Mouse (Mus musculus) CH12.LX (cell line): ENCODE measurements at regions not wholly inside any gene's neighbourhood (a gene's known extent, or its start where the extent isn't known, plus 50 kb on each side); places are given as distances from the start of the nearest gene placed in this dataset.

Experiments used
- DNase-seq: peaks from one replicate; pipeline ENCODE4 v3.0.0-alpha.2; 2013; ENCODE audit errors: extremely low read depth
- H3K27ac ChIP-seq: 2 replicates; pipeline ENCODE4 v1.5.1; 2012; ENCODE audit warnings: low read depth, mild to moderate bottlenecking, control low read depth, moderate library complexity; ENCODE audit not compliant: insufficient read depth
- H3K27me3 ChIP-seq: replicated peaks from 2 replicates; pipeline ENCODE3; 2012; ENCODE audit warnings: inconsistent platforms
- H3K36me3 ChIP-seq, 2 experiments: replicated peaks in 1 of 2; 2 replicates each; pipeline versions ENCODE3 to v1.6.1; 2012; ENCODE audit warnings: inconsistent platforms in 1 of 2, low read length in 1 of 2, mild to moderate bottlenecking in 1 of 2, mixed read lengths in 1 of 2, moderate library complexity in 1 of 2; ENCODE audit not compliant: control insufficient read depth in 1 of 2, insufficient read depth in 1 of 2
- H3K4me1 ChIP-seq, 2 experiments: 2 replicates each; pipeline ENCODE4 v1.6.1; 2012; ENCODE audit warnings: inconsistent platforms in 1 of 2, moderate library complexity in 1 of 2; ENCODE audit not compliant: insufficient read depth in 2 of 2, control insufficient read depth in 1 of 2
- H3K4me2 ChIP-seq: 2 replicates; pipeline ENCODE4 v1.6.1; 2012; ENCODE audit warnings: low read depth, mild to moderate bottlenecking, control low read depth; ENCODE audit not compliant: poor library complexity, insufficient read depth, severe bottlenecking
- H3K4me3 ChIP-seq, 3 experiments: fragments of 150-350 bp in 1 of 3; sonication (generic) in 1 of 3; replicated peaks in 1 of 3; 2 replicates each; pipeline versions ENCODE3 to v1.5.1; 2011 to 2012; ENCODE audit warnings: low read depth in 2 of 3, low read length in 2 of 3, mild to moderate bottlenecking in 2 of 3, moderate library complexity in 2 of 3, control low read depth in 1 of 3, improper control_type of control experiment in 1 of 3, inconsistent platforms in 1 of 3, mixed read lengths in 1 of 3; ENCODE audit not compliant: poor library complexity in 1 of 3
- H3K79me2 ChIP-seq: replicated peaks from 2 replicates; pipeline ENCODE4 v1.6.1; 2012; ENCODE audit warnings: mild to moderate bottlenecking, moderate library complexity; ENCODE audit not compliant: control insufficient read depth, poor library complexity, insufficient read depth, severe bottlenecking; ENCODE audit errors: extremely low read depth
- H3K9ac ChIP-seq: 2 replicates; pipeline ENCODE4 v1.6.1; 2012; ENCODE audit warnings: low read depth, mild to moderate bottlenecking, control low read depth, moderate library complexity; ENCODE audit not compliant: insufficient read depth
- H3K9me3 ChIP-seq: replicated peaks from 2 replicates; pipeline ENCODE3; 2012; ENCODE audit warnings: low read length, inconsistent platforms, mixed read lengths
- CHD1 ChIP-seq: IDR thresholded peaks from 2 replicates; pipeline ENCODE4 v1.6.1; 2012; ENCODE audit warnings: low read depth, low read length, improper control_type of control experiment, inconsistent platforms
- CHD2 ChIP-seq: IDR thresholded peaks from 2 replicates; pipeline ENCODE4 v1.6.1; 2011; ENCODE audit warnings: low read length, improper control_type of control experiment
- EP300 ChIP-seq: IDR thresholded peaks from 2 replicates; pipeline ENCODE4 v1.6.1; 2011; ENCODE audit warnings: low read length, improper control_type of control experiment
- ETS1 ChIP-seq: conservative IDR thresholded peaks from 2 replicates; pipeline ENCODE4 v1.6.1; 2012; ENCODE audit warnings: low read depth, mild to moderate bottlenecking, inconsistent platforms, low read length, improper control_type of control experiment, moderate library complexity
- GABPA ChIP-seq: IDR thresholded peaks from 2 replicates; pipeline ENCODE4 v1.6.1; 2012; ENCODE audit warnings: low read depth, low read length, improper control_type of control experiment, inconsistent platforms; ENCODE audit not compliant: insufficient replicate concordance
- IRF4 ChIP-seq: IDR thresholded peaks from 2 replicates; pipeline ENCODE4 v1.6.1; 2014; ENCODE audit warnings: low read depth, mild to moderate bottlenecking, inconsistent platforms, low read length, improper control_type of control experiment
- JUND ChIP-seq: conservative IDR thresholded peaks from 2 replicates; pipeline ENCODE4 v1.6.1; 2011; ENCODE audit warnings: low read depth, low read length, improper control_type of control experiment
- KAT2A ChIP-seq: IDR thresholded peaks from 2 replicates; pipeline ENCODE4 v1.6.1; 2012; ENCODE audit warnings: low read length, improper control_type of control experiment, inconsistent platforms; ENCODE audit not compliant: insufficient replicate concordance
- MAFK ChIP-seq: IDR thresholded peaks from 2 replicates; pipeline ENCODE4 v1.6.1; 2011; ENCODE audit warnings: low read length, improper control_type of control experiment; ENCODE audit not compliant: insufficient replicate concordance
- MAX ChIP-seq: IDR thresholded peaks from 2 replicates; pipeline ENCODE4 v1.6.1; 2011; ENCODE audit warnings: low read length, improper control_type of control experiment
- MAZ ChIP-seq: IDR thresholded peaks from 2 replicates; pipeline ENCODE4 v1.6.1; 2012; ENCODE audit warnings: low read depth, mild to moderate bottlenecking, inconsistent platforms, low read length, improper control_type of control experiment, moderate library complexity
- MEF2A ChIP-seq: IDR thresholded peaks from 2 replicates; pipeline ENCODE4 v1.6.1; 2014; ENCODE audit warnings: low read depth, mild to moderate bottlenecking, inconsistent platforms, low read length, improper control_type of control experiment, borderline replicate concordance
- MXI1 ChIP-seq: IDR thresholded peaks from 2 replicates; pipeline ENCODE4 v1.6.1; 2011; ENCODE audit warnings: mild to moderate bottlenecking, low read depth, low read length, improper control_type of control experiment
- MYC ChIP-seq: IDR thresholded peaks from 2 replicates; pipeline ENCODE4 v1.6.1; 2011; ENCODE audit warnings: low read depth, mild to moderate bottlenecking, improper control_type of control experiment, low read length
- NRF1 ChIP-seq: IDR thresholded peaks from 2 replicates; pipeline ENCODE4 v1.6.1; 2014; ENCODE audit warnings: low read depth, mild to moderate bottlenecking, inconsistent platforms, low read length, improper control_type of control experiment, moderate library complexity
- PAX5 ChIP-seq: IDR thresholded peaks from 2 replicates; pipeline ENCODE4 v1.6.1; 2012; ENCODE audit warnings: low read length, inconsistent platforms, mixed read lengths
- POLR2A ChIP-seq: IDR thresholded peaks from 2 replicates; pipeline ENCODE4 v1.6.1; 2011; ENCODE audit warnings: low read depth, mild to moderate bottlenecking, improper control_type of control experiment, low read length
- POLR2AphosphoS2 ChIP-seq: IDR thresholded peaks from 2 replicates; pipeline ENCODE4 v1.6.1; 2011; ENCODE audit warnings: low read depth, low read length, improper control_type of control experiment
- RAD21 ChIP-seq: IDR thresholded peaks from 2 replicates; pipeline ENCODE4 v1.6.1; 2011; ENCODE audit warnings: low read depth, mild to moderate bottlenecking, low read length, improper control_type of control experiment, moderate library complexity
- SIN3A ChIP-seq: IDR thresholded peaks from 2 replicates; pipeline ENCODE4 v1.6.1; 2012; ENCODE audit warnings: low read length, improper control_type of control experiment, inconsistent platforms
- TBP ChIP-seq: conservative IDR thresholded peaks from 2 replicates; pipeline ENCODE4 v1.6.1; 2011; ENCODE audit warnings: low read depth, low read length, improper control_type of control experiment
- TCF12 ChIP-seq: IDR thresholded peaks from 2 replicates; pipeline ENCODE4 v1.6.1; 2014; ENCODE audit warnings: low read depth, mild to moderate bottlenecking, inconsistent platforms, low read length, improper control_type of control experiment
- UBTF ChIP-seq: IDR thresholded peaks from 2 replicates; pipeline ENCODE4 v1.6.1; 2012; ENCODE audit warnings: low read depth, mild to moderate bottlenecking, inconsistent platforms, low read length, improper control_type of control experiment, moderate library complexity
- USF1 ChIP-seq: IDR thresholded peaks from 2 replicates; pipeline ENCODE4 v1.6.1; 2014; ENCODE audit warnings: low read depth, mild to moderate bottlenecking, inconsistent platforms, low read length, improper control_type of control experiment
- ZC3H11A ChIP-seq: IDR thresholded peaks from 2 replicates; pipeline ENCODE4 v1.6.1; 2012; ENCODE audit warnings: low read depth, mild to moderate bottlenecking, inconsistent platforms, low read length, improper control_type of control experiment
- ZMIZ1 ChIP-seq: IDR thresholded peaks from 2 replicates; pipeline ENCODE4 v1.6.1; 2012; ENCODE audit warnings: low read depth, mild to moderate bottlenecking, inconsistent platforms, low read length, improper control_type of control experiment
- ZNF384 ChIP-seq: IDR thresholded peaks from 2 replicates; pipeline ENCODE4 v1.6.1; 2012; ENCODE audit warnings: low read depth, low read length, improper control_type of control experiment, inconsistent platforms
- dilution Hi-C: fragments of 300-500 bp; cut with MboI; formaldehyde crosslinking; loops from 2 replicates; pipeline ENCODE4 v1.14.3; 2020; ENCODE audit warnings: low sequenced_read_pairs; ENCODE audit not compliant: extremely low pct_unique_long_range_greater_than_20kb, extremely low pct_ligation_motif_present
- in situ Hi-C: fragments of 300-500 bp; cut with MboI; formaldehyde crosslinking; loops from 3 replicates; pipeline ENCODE4 v1.14.3; 2019; ENCODE audit warnings: low sequenced_read_pairs, low pct_ligation_motif_present, low pct_unique_long_range_greater_than_20kb, mixed read lengths

GRCm38 (mm10) chr14:15075877-15076276 lies 272.7 kb downstream of the Nek10 start:
- Histone ChIP-seq H3K4me2 (no peak overlapping the region), H3K36me3 (no peaks in the 10 kb centered on the region), H3K27me3 (no peaks in the 10 kb centered on the region), H3K27ac (no peak overlapping the region), H3K79me2 (no peaks in the 10 kb centered on the region), H3K4me3 (no peak overlapping the region), H3K9me3 (no peaks in the 10 kb centered on the region)
- dilution Hi-C loops = no loop called here
- TF ChIP-seq POLR2A = no peak
- no peak for TF ChIP-seq MYC
- no peak for TF ChIP-seq UBTF
- no peak for TF ChIP-seq MAFK
- no peak for TF ChIP-seq IRF4
- TF ChIP-seq CHD1 = no peak
- no peak for TF ChIP-seq PAX5
- no peak for TF ChIP-seq JUND
- TF ChIP-seq MAX = no peak
- no peak for TF ChIP-seq NRF1
- TF ChIP-seq SIN3A = no peak
- no peak for TF ChIP-seq POLR2AphosphoS2
- no peak for TF ChIP-seq EP300
- no peak for TF ChIP-seq CHD2
- TF ChIP-seq, all 38 proteins: peak for 0
- in situ Hi-C loops = no loop called here
- no peak overlapping the region for H3K9ac ChIP-seq
- peaks cover 0 to 15% of the 10 kb centered on the region in 2 experiments; a peak in 2 of 4 replicates for H3K4me1 ChIP-seq
- DNase-seq = peak; percentile 13

- no peaks in the 10 kb centered on the region for H3K9me3 ChIP-seq
Measured at GRCm38 (mm10) chr14:15082889-15083288, 279.7 kb downstream of the Nek10 start.

GRCm38 (mm10) chr14:15083812-15084211 lies 280.6 kb downstream of the Nek10 start:
- no peaks in the 10 kb centered on the region for H3K79me2 ChIP-seq
- in situ Hi-C loops = no loop called here
- no peak overlapping the region for H3K27ac ChIP-seq
- no peak overlapping the region for H3K4me3 ChIP-seq
- no peaks in the 10 kb centered on the region for H3K36me3 ChIP-seq
- no peaks in the 10 kb centered on the region for H3K9me3 ChIP-seq
- no peak overlapping the region for H3K9ac ChIP-seq
- no peak overlapping the region for H3K4me2 ChIP-seq
- peaks cover 0 to 3% of the 10 kb centered on the region in 2 experiments; a peak in 1 of 4 replicates for H3K4me1 ChIP-seq
- peak; percentile 9 for DNase-seq
- H3K27me3 ChIP-seq = no peaks in the 10 kb centered on the region
- dilution Hi-C loops = no loop called here
- TF ChIP-seq USF1 (no peak), RAD21 (no peak), MXI1 (no peak), ZNF384 (no peak), JUND (no peak), ZC3H11A (no peak), NRF1 (no peak), CHD2 (no peak), TBP (no peak), ETS1 (no peak), KAT2A (no peak), POLR2AphosphoS2 (no peak), POLR2A (no peak), PAX5 (no peak), TCF12 (no peak), IRF4 (no peak), GABPA (no peak), ZMIZ1 (no peak)

More at GRCm38 (mm10) chr14:15082889-15083288, 279.7 kb downstream of the Nek10 start:
- in situ Hi-C loops = no loop called here
- H3K4me2 ChIP-seq = no peak overlapping the region
- no peak overlapping the region for H3K9ac ChIP-seq
- no peak for TF ChIP-seq ETS1
- no peak for TF ChIP-seq MAZ
- TF ChIP-seq PAX5 = no peak
- TF ChIP-seq CHD1 = no peak
- no peak for TF ChIP-seq MEF2A
- no peak for TF ChIP-seq POLR2A
- H3K4me3 ChIP-seq = no peak overlapping the region
- dilution Hi-C loops = no loop called here
- no peaks in the 10 kb centered on the region for H3K27me3 ChIP-seq
- no peak for DNase-seq
- no peak overlapping the region for H3K27ac ChIP-seq
- no peaks in the 10 kb centered on the region for H3K36me3 ChIP-seq
- H3K79me2 ChIP-seq = no peaks in the 10 kb centered on the region
- peaks cover 0 to 3% of the 10 kb centered on the region in 2 experiments; a peak in 1 of 4 replicates for H3K4me1 ChIP-seq
